Mouse (Mus musculus) mouse embryonic stem cell (cell line): ENCODE measurements around the gene Zbtb7b.

Experiments
- in situ Hi-C, 2 experiments: fragments of 300-500 bp; cut with MboI; formaldehyde crosslinking; loops; 1 replicate in 1 of 2; 3 replicates in 1 of 2; pipeline ENCODE4 v1.14.3; 2019 to 2020; ENCODE audit warnings: low sequenced_read_pairs in 2 of 2, low pct_unique_long_range_greater_than_20kb in 1 of 2, mixed read lengths in 1 of 2; ENCODE audit not compliant: unreplicated experiment in 1 of 2

The Zbtb7b gene

DNA sequence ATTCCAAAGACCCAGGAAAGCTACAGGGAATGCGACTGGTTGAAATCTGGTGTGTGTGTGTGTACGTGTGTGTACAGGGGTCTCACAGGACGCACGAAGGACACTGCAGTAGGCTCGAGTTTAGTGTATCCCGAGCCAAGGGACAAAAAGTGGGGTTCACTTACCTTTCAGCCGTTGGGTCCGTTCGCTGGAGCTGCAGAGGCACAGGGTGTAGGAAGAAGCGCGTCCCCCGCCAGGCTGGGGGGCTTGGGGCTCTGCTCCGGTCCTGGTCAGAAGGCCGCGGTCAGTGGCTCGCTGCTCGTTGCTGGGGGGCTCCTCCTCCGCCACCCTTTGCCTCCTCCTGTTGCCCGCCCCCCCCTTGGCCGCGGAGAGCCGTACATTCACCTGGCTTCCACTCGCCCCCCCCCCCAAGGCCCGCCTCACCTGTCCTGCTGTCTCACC lies 1.7 kb downstream of the Zbtb7b start:
- in situ Hi-C loops, result no loop called here

DNA sequence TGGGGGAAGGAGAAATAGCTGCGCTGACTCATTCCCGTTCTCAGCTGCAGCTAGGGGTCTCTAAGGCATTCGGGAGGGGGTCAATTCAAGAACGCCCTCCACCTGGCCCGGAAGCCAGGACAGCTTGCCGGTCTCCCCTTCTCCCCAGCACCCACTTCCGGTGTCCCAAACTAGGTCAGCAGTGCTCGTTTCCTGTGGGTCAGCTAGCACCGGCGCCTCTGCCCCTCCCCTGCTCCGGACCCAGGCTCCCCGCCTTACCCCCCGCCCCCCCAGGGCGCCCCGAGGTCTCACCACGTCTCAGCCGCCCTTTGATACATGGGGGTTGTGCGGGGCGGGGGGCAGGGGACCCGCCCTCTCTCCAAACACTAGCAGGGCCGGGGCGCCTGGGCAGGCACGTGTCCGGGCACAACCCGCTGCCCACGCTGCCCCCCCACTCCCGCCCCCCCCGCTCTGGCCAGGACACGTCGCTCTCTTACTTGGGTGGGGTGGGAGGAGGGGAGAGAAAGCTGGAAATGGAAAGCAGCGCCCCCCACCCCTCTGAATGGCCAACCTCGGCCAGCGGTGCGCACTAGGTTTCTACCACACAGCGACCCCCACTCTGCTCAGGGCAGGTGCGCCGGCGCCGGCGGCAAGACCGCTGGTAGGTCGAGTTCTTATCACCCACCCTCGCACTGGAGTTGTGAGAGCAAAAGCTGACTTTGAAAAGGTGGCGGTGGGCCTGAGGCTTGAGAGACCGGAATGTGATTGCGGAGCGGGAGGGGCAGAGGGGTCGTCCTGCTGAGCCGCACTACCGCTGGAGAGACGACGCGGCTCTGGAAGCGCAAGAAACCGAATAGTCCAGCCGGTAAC lies 2.7 kb downstream of the Zbtb7b start:
- in situ Hi-C loops, result no loop called here

DNA sequence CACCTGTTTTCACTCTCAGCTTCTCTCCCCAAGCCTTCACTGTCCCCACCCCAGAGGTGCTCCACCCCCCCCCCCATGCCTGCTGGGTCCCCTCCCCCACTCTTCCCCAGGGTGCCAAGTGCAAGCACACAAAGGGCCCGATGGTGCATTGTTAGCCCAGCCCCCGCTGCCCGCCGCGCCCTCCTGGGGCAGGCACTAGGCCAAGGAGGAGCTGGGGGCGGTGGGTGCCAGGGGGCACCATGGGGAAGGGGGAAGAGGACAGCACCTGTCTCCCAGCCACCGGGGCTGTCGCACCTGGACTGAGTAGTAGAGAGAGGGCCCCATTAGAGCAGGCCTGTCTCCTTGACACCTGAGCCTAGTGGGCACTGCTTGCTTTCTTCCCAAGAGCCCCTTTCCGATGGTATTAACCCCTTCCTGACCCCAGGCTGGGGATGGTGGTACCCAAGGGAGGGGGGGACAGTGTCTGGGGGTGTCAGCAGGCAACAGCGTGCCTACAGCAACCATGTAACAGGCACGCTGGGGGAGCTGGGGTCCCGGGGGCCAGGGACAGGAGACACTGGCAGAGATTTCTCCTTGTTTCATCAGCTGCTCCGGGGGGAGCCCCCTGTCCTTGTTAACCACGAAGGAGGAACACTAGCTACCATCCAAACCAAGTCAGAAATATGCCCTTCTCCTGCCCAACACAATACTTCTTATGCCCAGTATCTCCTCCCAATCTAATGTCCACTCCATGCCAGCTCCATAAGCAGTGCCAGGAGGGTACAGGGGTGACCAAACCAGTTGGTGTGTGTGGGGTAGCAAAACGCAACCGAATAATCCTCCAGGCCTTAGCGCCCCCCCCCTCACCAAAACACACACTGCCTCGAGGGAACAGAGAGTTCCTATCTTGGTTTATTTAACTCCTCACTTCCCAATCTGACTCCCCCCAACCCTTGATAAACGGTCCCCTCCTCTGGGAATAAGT lies 3.6 kb downstream of the Zbtb7b start:
- in situ Hi-C loops, result no loop called here

DNA sequence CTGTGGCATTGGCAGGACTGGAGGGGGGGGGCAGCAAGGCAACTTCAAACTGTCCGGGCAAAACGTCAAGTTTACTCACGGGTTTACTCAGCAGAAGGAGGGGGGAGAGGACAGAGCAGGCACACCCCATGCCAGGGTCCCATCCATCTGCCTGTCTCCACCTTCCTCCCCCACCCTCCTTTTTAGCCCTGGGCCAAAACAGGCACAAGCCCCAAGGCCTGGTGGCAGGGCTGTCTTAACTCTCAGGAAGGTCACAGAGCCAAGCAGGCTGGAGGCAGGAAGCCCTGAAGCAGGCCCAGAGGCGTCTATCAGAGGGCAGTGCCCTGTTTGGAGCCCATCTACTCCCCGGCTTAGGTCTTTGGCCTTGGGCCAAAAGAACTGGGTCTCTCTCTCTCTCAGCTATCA lies 4.5 kb downstream of the Zbtb7b start:
- in situ Hi-C loops, result no loop called here

GRCm38 (mm10) chr3:89388901-89389740 lies 5.5 kb downstream of the Zbtb7b start:
- in situ Hi-C loops, result no loop called here

DNA sequence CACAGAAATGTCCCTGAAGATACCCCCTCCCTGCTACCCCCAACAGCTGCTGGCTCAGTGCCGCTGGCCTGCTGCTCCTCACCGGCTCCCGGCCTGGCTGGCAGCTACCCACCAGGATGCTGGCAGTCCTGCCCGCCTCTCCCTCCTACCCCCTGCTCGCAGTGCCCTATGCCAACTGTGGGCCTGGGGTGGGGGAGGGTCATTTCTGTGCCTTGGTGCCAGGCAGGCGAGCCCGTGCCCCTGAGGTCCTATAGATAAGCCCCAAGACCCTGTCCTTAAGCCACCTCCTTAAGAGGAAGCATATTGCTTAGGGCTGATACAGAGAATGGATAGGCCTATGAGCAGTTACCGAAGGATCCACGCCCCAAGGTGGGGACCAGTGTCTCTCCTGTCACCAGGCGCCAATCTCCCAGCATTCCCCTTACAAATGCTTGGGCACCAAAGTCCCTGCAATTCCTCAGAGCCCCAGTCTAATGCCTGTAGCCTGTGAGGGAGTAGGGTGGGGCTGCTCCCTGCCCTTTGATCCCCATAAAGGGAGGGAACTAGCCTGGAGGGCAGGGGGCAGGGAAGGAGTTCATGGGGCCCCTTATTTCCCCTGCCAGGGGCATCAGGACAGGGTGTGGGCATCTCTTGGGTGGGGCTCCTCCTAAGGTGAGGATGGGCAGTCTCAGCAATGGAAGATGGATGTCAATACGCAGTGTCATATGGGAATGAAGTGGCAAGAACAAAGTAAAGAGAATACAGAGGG lies 6.3 kb downstream of the Zbtb7b start:
- in situ Hi-C loops, result no loop called here

DNA sequence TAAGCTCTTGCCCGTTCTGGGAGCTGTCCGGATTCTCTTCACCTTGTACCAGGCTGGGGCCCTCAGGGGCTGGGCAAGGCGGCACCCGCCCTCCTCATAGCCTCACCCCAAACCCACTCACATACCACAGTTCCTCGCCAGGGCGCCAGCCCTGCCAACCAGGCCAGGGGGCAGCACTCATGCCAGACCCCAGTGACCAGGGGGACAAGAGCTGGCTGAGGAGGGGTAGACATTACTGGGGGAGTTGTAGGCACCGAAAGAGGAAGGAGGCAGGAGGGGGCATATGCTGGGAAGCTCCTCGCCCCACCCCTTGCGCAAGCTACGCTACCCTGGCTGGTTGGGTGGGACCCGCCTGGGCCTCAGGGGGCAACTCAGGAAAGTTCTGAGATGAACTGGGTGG lies 6.9 kb downstream of the Zbtb7b start:
- in situ Hi-C loops, result no loop called here

- in situ Hi-C loops, result no loop called here
Observed at GRCm38 (mm10) chr3:89386438-89387420, 7.8 kb downstream of the Zbtb7b start.

GRCm38 (mm10) chr3:89385451-89385850 lies 9.1 kb downstream of the Zbtb7b start:
- in situ Hi-C loops, result no loop called here

- in situ Hi-C loops, result no loop called here
Observed at GRCm38 (mm10) chr3:89384331-89385076, 10.1 kb downstream of the Zbtb7b start.

DNA sequence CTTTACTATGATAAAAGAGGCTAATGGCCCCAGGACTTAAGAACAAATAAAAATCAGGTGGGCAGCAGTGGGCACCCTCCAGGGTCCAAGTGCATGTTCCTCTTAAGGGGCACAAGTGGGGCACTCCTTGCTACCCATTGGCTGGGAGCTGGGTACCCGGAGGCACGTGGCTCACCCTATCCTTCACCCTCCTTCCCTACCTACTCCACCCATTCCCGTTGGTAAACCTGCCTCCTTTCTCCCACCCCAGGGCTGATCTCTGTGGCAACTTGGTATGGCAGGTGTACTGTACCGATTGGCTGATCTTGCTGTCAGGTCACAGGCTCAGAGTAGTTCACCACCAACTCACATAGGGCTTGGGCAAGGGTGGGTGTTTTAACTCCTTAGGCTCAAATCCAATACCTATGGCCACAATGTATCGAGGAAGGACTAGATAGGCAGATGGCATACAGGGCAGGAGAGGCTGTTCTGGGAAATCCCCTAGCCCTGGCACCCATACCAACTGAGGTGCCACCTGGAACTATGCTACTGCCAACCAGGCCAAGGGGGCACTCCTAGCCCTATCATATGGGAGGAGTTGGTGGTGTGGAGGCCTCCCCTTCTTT lies 10.8 kb downstream of the Zbtb7b start:
- in situ Hi-C loops, result no loop called here

DNA sequence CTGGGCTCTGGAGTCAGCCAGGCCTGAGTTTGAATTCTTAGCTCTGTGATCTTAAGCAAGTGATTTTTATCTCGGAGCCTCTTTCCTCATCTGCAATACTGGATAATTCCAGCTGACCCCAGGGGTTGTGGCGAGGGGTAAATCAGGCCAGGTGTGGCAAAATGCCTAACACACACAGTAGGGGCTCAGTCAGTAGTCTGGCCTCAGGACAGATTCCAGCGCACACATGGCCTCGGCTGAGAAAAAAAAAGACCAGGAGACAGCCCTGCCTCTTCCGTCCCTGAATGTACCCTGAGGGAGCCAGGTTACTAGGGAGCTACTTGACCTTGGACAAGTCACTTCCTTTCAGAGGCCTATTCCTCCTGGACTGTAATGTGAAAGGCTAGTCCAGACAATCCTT lies 11.6 kb downstream of the Zbtb7b start:
- in situ Hi-C loops, result no loop called here

DNA sequence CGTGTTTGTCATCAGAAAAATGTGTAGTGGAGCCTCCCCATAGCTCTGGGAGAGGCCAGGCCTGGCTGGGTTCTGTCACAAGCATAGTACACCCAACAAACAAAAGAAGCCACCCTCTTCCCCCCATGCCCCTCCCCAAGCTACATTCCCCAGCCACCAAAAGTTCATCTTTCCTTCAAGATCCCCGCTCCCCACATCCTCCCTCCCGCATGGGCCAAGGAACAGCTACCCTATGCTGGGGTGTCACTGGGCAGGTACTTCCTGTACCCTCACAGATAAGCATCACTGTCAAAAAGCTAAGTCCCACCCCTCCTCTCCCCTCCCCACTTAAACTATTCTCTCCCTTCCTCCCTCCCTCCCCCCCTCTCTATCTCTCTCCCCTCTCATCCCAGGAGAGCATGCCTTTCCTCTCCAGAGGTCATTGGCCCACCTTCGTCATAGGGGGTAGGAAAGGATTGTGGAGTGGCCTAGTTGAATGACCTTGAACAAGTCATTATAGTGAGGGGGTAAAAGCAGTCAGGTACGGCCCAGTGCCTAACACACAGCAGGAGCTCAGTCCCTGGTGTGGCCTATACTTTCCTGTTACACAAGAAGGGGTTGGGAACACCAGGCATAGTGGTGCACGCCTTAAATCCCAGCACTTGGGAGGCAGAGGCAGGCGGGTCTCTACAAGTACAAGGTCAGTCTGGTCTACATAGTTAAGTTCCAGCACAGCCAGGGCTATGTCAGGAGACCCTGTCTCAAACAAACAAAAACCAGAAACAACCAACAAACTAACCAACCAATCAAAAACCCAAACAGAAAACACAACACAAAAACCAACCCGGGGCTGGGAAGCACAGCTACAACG lies 12.3 kb downstream of the Zbtb7b start:
- in situ Hi-C loops, result no loop called here

DNA sequence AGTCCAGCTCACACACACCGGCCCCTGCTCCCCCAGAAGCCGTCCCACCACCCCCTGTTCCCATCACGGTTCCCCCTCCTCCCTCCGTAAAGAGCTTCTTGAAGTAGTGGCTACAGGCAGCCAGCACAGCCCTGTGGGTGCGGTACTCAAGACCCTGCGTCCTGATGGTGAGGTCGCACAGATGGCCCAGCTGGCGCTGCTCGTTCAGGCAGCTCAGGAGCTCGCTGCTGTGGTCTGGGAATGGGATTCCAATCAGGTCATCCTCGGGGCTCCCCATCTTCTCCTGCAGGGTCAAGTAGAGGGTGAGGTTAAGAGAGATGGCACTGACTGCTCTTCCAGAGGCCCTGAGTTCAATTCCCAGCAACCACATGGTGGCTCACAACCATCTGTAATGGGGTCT lies 13.3 kb downstream of the Zbtb7b start:
- in situ Hi-C loops, result no loop called here

DNA sequence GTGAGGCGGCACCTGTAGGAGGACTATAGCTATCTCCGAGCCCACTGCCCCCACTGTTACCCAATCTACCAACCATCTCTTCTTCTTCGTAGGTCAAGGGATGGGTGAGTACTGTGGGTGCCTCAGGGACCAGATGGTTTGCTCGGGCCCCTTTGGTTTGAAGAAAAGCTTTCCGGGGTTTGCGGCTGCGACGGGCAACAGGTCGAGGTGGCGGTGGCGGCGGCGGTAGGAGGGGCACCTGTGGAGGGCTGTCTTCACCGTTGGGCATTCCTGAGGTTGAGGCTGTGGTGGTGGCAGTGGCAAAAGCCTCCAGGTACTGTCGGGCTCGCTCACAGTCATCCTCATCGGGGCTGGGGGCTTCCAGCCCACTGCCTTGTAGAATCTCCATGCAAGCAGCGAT lies 13.9 kb downstream of the Zbtb7b start:
- in situ Hi-C loops, result no loop called here
